Mouse (Mus musculus) limb, embryonic 11.5 days (tissue): ENCODE measurements around the gene Slc25a18. TPM values are rescaled to one million over a fixed set of nuclear protein-coding genes. Genes with fewer than 3 reads are reported as not detected.

Source experiments
- ATAC-seq: fragments of 200-750 bp; cut with Nextera tagmentation; 2 replicates; pipeline ENCODE4 v1.8.0; 2017; ENCODE audit warnings: low read depth; ENCODE audit not compliant: insufficient number of reproducible peaks, low FRiP score, low TSS enrichment
- DNase-seq: peaks from one replicate; pipeline ENCODE4 v3.0.0-alpha.2; 2015; ENCODE audit warnings: low spot score
- H3K27ac ChIP-seq: fragments of 300-500 bp; sonication (generic); replicated peaks from 2 replicates; pipeline ENCODE4 v1.5.1; 2014; ENCODE audit warnings: low read depth, mild to moderate bottlenecking, low read length
- H3K27me3 ChIP-seq: fragments of 300-500 bp; sonication (generic); 2 replicates; pipeline ENCODE4 v1.6.1; 2014; ENCODE audit warnings: mild to moderate bottlenecking, low read length, mixed read lengths; ENCODE audit not compliant: control insufficient read depth, insufficient read depth
- H3K36me3 ChIP-seq: fragments of 300-500 bp; sonication (generic); 2 replicates; pipeline ENCODE4 v1.6.1; 2014; ENCODE audit warnings: mild to moderate bottlenecking, low read length, moderate library complexity, mixed read lengths; ENCODE audit not compliant: control insufficient read depth, insufficient read depth
- H3K4me1 ChIP-seq: fragments of 300-500 bp; sonication (generic); 2 replicates; pipeline ENCODE4 v1.6.1; 2014; ENCODE audit warnings: low read length, mixed read lengths; ENCODE audit not compliant: control insufficient read depth, insufficient read depth
- H3K4me2 ChIP-seq: fragments of 300-500 bp; sonication (generic); 2 replicates; pipeline ENCODE4 v1.6.1; 2014; ENCODE audit warnings: low read depth, mild to moderate bottlenecking, moderate library complexity; ENCODE audit not compliant: severe bottlenecking
- H3K4me3 ChIP-seq: fragments of 300-500 bp; sonication (generic); 2 replicates; pipeline ENCODE4 v1.5.1; 2014; ENCODE audit warnings: low read depth, low read length
- H3K9ac ChIP-seq: fragments of 300-500 bp; sonication (generic); 2 replicates; pipeline ENCODE4 v1.6.1; 2014; ENCODE audit warnings: mild to moderate bottlenecking, low read length
- H3K9me3 ChIP-seq: fragments of 300-500 bp; sonication (generic); 2 replicates; pipeline ENCODE4 v1.6.1; 2016; ENCODE audit warnings: low read length; ENCODE audit not compliant: control insufficient read depth
- whole genome bisulfite sequencing: fragments of 180-500 bp; shearing (Covaris S2); extraction: QIAGEN DNeasy Blood & Tissue Kit; methylation state at CpG from one replicate; pipeline ENCODE4 v1.1.7; 2014; 5-methylcytosine and 5-hydroxymethylcytosine counted together
- polyA plus RNA-seq: library from polyadenylated mRNA; unstranded; fragments of >200 nt; fragmentation: Nextera tagmentation; extraction: Ambion mirVana; gene quantifications from 2 replicates; pipeline ENCODE4 v1.2.1, GENCODE M21; 2014

The Slc25a18 gene
- polyA plus RNA-seq, 1 experiment from 2014 or later, result 0.25 TPM

DNA sequence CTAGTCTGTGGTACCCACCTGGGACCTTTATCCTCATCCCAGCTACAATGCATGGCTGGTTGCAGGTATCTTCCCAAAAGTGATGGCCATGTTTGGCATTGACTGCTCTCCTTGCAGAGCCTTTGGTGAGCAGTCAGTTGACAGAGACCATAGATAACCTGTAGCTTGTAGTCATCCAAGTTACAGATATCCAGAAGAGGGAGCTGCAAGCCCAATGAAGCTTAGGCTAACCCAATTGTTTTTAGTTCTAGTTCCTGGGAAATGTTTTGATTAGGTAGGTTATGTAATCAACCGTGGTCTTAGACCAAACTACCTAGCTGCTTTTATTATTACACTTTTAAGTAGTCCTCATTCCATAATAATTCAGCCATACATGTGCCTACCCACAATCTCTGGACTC, 2.0 kb upstream of the Slc25a18 start:
- H3K9me3 ChIP-seq, result no peaks in the 10 kb centered on the region
- ATAC-seq (no peak), DNase-seq (no peak)
- H3K36me3 ChIP-seq, result no peaks in the 10 kb centered on the region
- no peak overlapping the region for H3K4me3 ChIP-seq
- no peak overlapping the region for H3K9ac ChIP-seq
- H3K27ac ChIP-seq, result no peak overlapping the region
- no peaks in the 10 kb centered on the region for H3K4me1 ChIP-seq
- H3K4me2 ChIP-seq, result no peak overlapping the region
- 88% methylated on average over 1 of the region's 1 CpGs for WGBS
- H3K27me3 ChIP-seq, result no peaks in the 10 kb centered on the region

DNA sequence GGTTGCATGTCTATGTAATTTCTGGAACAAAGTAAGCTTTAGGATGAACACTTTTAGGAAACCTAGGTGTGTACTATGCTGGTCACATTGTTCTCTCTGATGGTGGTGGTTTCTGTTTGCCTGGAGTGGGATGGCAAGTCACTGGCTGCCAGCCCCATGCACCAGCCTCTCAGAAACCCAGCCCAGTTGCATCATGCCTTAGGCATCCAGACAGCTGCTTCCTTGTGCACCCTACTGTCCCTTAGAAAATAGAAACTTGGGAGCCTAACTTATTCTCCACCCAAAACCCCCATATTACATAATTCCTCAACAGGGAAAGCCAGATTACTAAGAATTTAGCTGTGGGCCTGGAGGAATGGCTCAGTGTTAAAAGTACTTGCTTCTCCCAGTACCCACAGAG, 1.4 kb upstream of the Slc25a18 start:
- ATAC-seq, result no peak
- Histone ChIP-seq H3K9ac (no peak overlapping the region), H3K27me3 (no peaks in the 10 kb centered on the region), H3K9me3 (no peaks in the 10 kb centered on the region), H3K4me1 (no peaks in the 10 kb centered on the region), H3K27ac (no peak overlapping the region), H3K4me3 (no peak overlapping the region), H3K4me2 (no peak overlapping the region), H3K36me3 (no peaks in the 10 kb centered on the region)
- DNase-seq, result no peak

DNA sequence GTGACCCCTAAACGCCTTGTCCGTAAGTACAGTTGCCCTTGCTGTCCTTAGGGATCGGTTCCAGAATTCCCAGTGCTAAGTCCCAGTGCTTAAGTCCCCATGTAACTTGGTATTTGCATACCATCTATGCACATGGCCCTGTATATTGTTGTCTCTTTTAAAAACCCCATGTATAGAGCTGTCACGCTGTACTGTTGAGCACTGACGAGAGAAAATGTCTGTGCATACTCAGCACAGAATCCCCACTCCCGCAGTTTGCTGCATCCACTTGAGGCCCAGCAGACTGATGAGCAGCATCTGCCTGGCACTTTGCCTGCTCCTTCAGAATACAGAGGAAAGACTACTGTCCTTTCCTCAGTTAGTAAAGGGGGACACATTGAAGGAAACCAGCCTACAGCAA, 385 bp downstream of the Slc25a18 start:
- ATAC-seq (no peak), DNase-seq (no peak)
- Histone ChIP-seq H3K27ac (no peak overlapping the region), H3K4me2 (no peak overlapping the region), H3K9ac (no peak overlapping the region), H3K27me3 (no peaks in the 10 kb centered on the region), H3K4me3 (no peak overlapping the region), H3K36me3 (no peaks in the 10 kb centered on the region), H3K9me3 (no peaks in the 10 kb centered on the region), H3K4me1 (no peaks in the 10 kb centered on the region)
- 93% methylated on average over 6 of the region's 6 CpGs for WGBS

DNA sequence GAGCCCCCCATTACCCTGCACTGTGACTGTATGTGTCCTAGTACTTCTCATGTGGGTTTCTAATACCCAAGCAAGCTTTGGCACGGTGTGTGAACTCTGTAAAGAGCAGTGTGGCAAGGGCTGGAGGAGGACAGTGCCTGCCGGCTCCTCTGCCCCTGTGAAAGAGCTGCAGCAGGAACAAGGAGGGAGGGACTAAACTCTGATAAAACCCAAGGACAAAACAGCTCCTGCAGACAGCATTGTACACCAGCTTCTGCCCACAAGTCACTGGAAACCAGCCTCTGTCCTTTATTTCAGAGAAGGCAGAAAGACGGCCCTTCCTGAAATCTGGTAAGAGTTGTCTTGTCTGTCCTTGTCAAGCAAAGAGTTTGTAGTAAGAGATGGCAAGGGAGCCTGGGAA, 2.9 kb downstream of the Slc25a18 start:
- Histone ChIP-seq H3K36me3 (no peaks in the 10 kb centered on the region), H3K4me1 (no peaks in the 10 kb centered on the region), H3K27me3 (no peaks in the 10 kb centered on the region), H3K4me3 (no peak overlapping the region), H3K9ac (no peak overlapping the region), H3K9me3 (no peaks in the 10 kb centered on the region), H3K4me2 (no peak overlapping the region), H3K27ac (no peak overlapping the region)
- ATAC-seq, result no peak
- WGBS, result 89% methylated on average over 3 of the region's 3 CpGs
- DNase-seq, result no peak

DNA sequence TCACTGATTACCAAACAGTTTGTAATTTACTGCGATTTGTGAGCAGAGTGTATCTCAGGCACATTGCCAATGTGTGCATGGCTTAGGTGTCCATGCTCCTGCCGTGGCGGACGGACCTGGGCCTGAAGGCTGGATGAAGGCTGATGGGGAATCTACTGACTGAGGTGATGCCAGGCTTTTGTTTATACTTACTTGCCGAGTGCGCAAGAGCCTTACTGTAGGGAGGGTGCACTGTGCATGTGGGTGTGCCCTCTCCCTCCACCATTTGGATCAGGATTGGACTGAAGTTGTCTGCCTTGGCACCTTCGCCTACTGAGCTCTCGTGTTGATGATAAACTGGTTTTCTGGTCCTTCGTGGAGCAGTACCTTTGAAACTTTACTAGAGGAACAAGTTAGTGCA, 4.2 kb downstream of the Slc25a18 start:
- H3K4me3 ChIP-seq, result no peak overlapping the region
- ATAC-seq, result no peak
- DNase-seq, result no peak

DNA sequence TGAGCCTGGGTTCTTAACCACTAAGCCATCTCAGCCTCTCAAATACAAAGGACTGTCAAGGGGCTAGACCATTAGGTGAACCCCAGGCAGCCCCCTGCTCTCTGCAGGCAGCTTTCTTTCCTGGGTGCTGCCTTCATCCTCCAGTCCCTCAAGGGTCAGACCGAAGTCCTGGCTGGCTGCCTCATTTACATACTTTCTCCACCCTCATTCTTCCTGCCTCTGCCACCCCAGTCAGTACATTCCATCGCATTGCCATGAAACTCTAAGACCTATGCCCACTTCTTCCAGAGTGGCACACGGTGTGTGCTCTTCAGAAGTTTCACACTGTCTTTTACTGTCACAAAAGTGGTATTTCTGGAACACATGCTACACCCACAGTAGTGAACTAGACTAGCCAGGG, 4.8 kb downstream of the Slc25a18 start:
- Histone ChIP-seq H3K27ac (no peak overlapping the region), H3K4me1 (no peaks in the 10 kb centered on the region), H3K4me3 (no peak overlapping the region), H3K9ac (no peak overlapping the region), H3K27me3 (no peaks in the 10 kb centered on the region), H3K9me3 (no peaks in the 10 kb centered on the region), H3K4me2 (no peak overlapping the region), H3K36me3 (no peaks in the 10 kb centered on the region)
- ATAC-seq, result no peak
- no peak for DNase-seq
- WGBS, result 59% methylated on average over 3 of the region's 3 CpGs

More for the DNA sequence above, 4.2 kb downstream of the Slc25a18 start:
- H3K9me3 ChIP-seq, result no peaks in the 10 kb centered on the region
- H3K27ac ChIP-seq, result no peak overlapping the region
- 82% methylated on average over 9 of the region's 9 CpGs for WGBS
- H3K4me2 ChIP-seq, result no peak overlapping the region
- H3K4me1 ChIP-seq, result no peaks in the 10 kb centered on the region
- H3K27me3 ChIP-seq, result no peaks in the 10 kb centered on the region
- H3K9ac ChIP-seq, result no peak overlapping the region
- no peaks in the 10 kb centered on the region for H3K36me3 ChIP-seq

DNA sequence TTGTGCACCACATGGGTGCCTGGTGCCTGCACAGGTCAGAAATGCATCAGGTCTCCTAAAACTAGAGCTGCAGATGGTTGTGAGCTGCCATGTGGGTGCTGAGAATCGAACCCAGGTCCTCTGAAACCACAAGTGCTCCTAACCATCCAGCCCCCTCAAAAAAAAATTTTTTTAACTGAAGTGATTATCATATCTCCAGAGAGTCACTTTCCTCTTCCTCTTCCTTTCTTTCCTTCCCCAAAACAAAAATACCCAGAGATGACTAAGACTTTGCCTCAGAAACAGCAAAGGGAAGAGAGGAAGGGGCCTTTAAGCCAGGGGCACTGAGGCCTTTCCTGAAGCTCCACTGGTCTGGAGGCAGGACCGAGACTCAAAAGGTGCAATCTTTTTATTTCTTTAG, 9.6 kb downstream of the Slc25a18 start:
- DNase-seq (no peak), ATAC-seq (no peak)
- Histone ChIP-seq H3K4me1 (no peaks in the 10 kb centered on the region), H3K36me3 (no peaks in the 10 kb centered on the region), H3K27me3 (no peaks in the 10 kb centered on the region), H3K9me3 (no peaks in the 10 kb centered on the region), H3K9ac (no peak overlapping the region), H3K4me3 (no peak overlapping the region), H3K27ac (no peak overlapping the region), H3K4me2 (no peak overlapping the region)
- 90% methylated on average over 2 of the region's 2 CpGs for WGBS

DNA sequence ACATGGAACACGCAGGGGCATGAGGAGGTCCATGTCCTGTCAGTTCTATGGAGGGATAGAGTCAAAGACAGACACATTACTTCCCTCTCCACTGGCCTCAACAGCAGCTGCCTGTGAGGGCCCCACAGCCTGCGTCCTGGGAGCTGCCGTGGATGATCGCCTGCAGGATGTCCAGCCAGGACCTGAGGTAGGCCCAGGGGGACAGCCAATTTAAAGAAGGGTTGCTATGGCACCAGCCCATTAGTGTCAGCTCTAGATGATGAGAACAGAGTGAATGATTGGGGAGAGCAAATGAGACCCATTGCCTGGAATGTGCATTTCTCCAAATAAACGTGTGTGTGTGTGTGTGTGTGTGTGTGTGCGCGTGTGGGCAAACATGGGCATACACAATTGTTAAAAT, 11.0 kb downstream of the Slc25a18 start:
- no peak for ATAC-seq
- H3K4me2 ChIP-seq, result no peak overlapping the region
- H3K9me3 ChIP-seq, result no peaks in the 10 kb centered on the region
- no peak for DNase-seq
- no peak overlapping the region for H3K4me3 ChIP-seq
- 55% methylated on average over 7 of the region's 7 CpGs for WGBS
- H3K36me3 ChIP-seq, result no peaks in the 10 kb centered on the region
- H3K27ac ChIP-seq, result no peak overlapping the region
- no peak overlapping the region for H3K9ac ChIP-seq
- no peaks in the 10 kb centered on the region for H3K27me3 ChIP-seq
- no peaks in the 10 kb centered on the region for H3K4me1 ChIP-seq

DNA sequence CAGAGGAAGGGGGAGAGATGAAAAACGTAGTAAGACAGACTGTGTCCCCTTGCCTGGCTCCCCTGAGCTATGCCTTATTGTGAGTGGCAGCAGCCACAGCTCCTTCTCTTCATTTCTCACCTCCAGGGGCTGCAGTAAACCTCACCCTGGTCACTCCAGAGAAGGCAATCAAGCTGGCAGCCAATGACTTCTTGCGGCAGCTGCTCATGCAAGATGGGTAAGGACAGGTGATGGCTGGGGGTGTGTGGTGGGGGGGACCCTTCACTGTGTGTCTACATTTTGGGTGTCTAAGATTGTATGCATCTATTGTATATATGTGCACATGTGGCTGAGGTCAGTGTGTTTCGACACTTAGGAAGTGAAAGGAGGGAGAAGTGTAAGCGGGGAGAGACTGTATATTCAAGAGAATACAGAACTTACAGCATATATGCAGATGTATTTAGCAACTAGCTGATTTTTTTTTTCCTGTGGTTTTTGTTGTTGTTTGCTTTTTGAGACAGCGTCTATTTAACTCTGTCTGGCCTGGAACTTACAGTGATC, 14.8 kb downstream of the Slc25a18 start:
- no peak overlapping the region for H3K4me2 ChIP-seq
- 73% methylated on average over 5 of the region's 5 CpGs for WGBS

More for the DNA sequence above, 14.8 kb downstream of the Slc25a18 start:
- no peaks in the 10 kb centered on the region for H3K9me3 ChIP-seq
- H3K9ac ChIP-seq, result no peak overlapping the region
- H3K36me3 ChIP-seq, result peaks cover 4% of the 10 kb centered on the region
- DNase-seq (no peak), ATAC-seq (no peak)
- no peaks in the 10 kb centered on the region for H3K27me3 ChIP-seq
- no peak overlapping the region for H3K27ac ChIP-seq
- no peak overlapping the region for H3K4me3 ChIP-seq
- H3K4me1 ChIP-seq, result no peaks in the 10 kb centered on the region
